ENCODE assay signal across 9 mouse cellular contexts in genomic region chr6:94668204-94668863, GRCm38 (mm10). TPM values are rescaled to one million over a fixed set of nuclear protein-coding genes. Genes with fewer than 3 reads are reported as not detected.
DNase-seq lines count a peak whose midpoint lies in the region; ATAC-seq and TF ChIP-seq lines count a peak whose summit lies in the region.
"Had no signal": no experiment of that assay in that cellular context is flagged by ENCODE, and none has a peak within 500 bp of the region (broad histone marks: within the 10 kb centered on the region; RNA-seq: fewer than 3 reads in every experiment).

No protein-coding gene starts in this region.

- no peak for TF ChIP-seq POLR2A in lung, adult 2 months (IDR thresholded peaks at IDR 0.05; ENCODE audit: borderline replicate concordance, extremely low read depth, low read depth, low read length)

- H3K36me3 ChIP-seq in heart, embryonic 13.5 days = no peaks in the 10 kb centered on the region
- no peaks in the 10 kb centered on the region for H3K36me3 ChIP-seq in lung, postnatal 0 days (ENCODE audit: insufficient read depth, low read length)
- H3K36me3 ChIP-seq in hindbrain, embryonic 14.5 days (replicated peaks; ENCODE audit: control insufficient read depth, insufficient read depth) = no peaks in the 10 kb centered on the region
- H3K36me3 ChIP-seq in stomach, embryonic 16.5 days (ENCODE audit: control insufficient read depth, insufficient read depth, low read length) = 0 out of 2 replicates have a peak, but pooled peaks cover under 1% of the 10 kb centered on the region

- no peaks in the 10 kb centered on the region for H3K9me3 ChIP-seq in heart, embryonic 13.5 days
- H3K9me3 ChIP-seq in lung, postnatal 0 days (ENCODE audit: low read length) = no peaks in the 10 kb centered on the region
- H3K9me3 ChIP-seq in hindbrain, embryonic 14.5 days (ENCODE audit: control insufficient read depth, low read length) = no peaks in the 10 kb centered on the region
- H3K9me3 ChIP-seq in stomach, embryonic 16.5 days (replicated peaks; ENCODE audit: control insufficient read depth, low read length) = no peaks in the 10 kb centered on the region
- H3K9me3 ChIP-seq: megakaryocyte, embryonic 14.5 days had no signal

- peak overlapping the region; percentile 32; the same call in 1 of the 2 replicates for H3K27ac ChIP-seq in heart, embryonic 13.5 days (replicated peaks)
- no peak overlapping the region for H3K27ac ChIP-seq in lung, postnatal 0 days (ENCODE audit: low read length)
- H3K27ac ChIP-seq in hindbrain, embryonic 14.5 days = no peak overlapping the region; the same call in 1 of the 2 replicates
- peak overlapping the region; percentile 21; the same call in 1 of the 2 replicates for H3K27ac ChIP-seq in stomach, embryonic 16.5 days (ENCODE audit: low read length)

- ATAC-seq in heart, embryonic 13.5 days (ENCODE audit: extremely low read depth, insufficient number of reproducible peaks, low FRiP score, low TSS enrichment) = no peak
- ATAC-seq in lung, postnatal 0 days = no peak
- ATAC-seq in hindbrain, embryonic 14.5 days (ENCODE audit: low FRiP score) = no peak
- no peak for ATAC-seq in stomach, embryonic 16.5 days (ENCODE audit: insufficient read depth, low FRiP score)

- peak overlapping the region; percentile 54; the same call in 1 of the 2 replicates for H3K9ac ChIP-seq in heart, embryonic 13.5 days
- H3K9ac ChIP-seq in lung, postnatal 0 days (replicated peaks; ENCODE audit: low read depth) = no peak overlapping the region
- no peak overlapping the region for H3K9ac ChIP-seq in hindbrain, embryonic 14.5 days
- H3K9ac ChIP-seq in stomach, embryonic 16.5 days (ENCODE audit: low read length) = peak overlapping the region; percentile 33; the same call in 1 of the 2 replicates

- no peak for TF ChIP-seq CTCF in lung, postnatal 0 days (IDR thresholded peaks at IDR 0.05)
- no peak for TF ChIP-seq CTCF in lung, adult 2 months (IDR thresholded peaks at IDR 0.05; ENCODE audit: insufficient read depth, low read length)

- no peaks in the 10 kb centered on the region for H3K27me3 ChIP-seq in heart, embryonic 13.5 days (replicated peaks)
- no peaks in the 10 kb centered on the region for H3K27me3 ChIP-seq in lung, postnatal 0 days (replicated peaks; ENCODE audit: insufficient read depth, low read length)
- H3K27me3 ChIP-seq in hindbrain, embryonic 14.5 days (ENCODE audit: control insufficient read depth, insufficient read depth, low read length) = no peaks in the 10 kb centered on the region
- no peaks in the 10 kb centered on the region for H3K27me3 ChIP-seq in stomach, embryonic 16.5 days (ENCODE audit: control insufficient read depth, insufficient read depth, low read length)

- intact Hi-C loops in heart, postnatal 10 days (cut with DNase I) = no loop called here

- DNase-seq in heart, postnatal 10 days = no peak
- no peak for DNase-seq in lung, postnatal 0 days (ENCODE audit: low spot score)
- DNase-seq in lung, adult 2 months = no peak
- DNase-seq in hindbrain, embryonic 14.5 days (ENCODE audit: low spot score) = no peak
- no peak for DNase-seq in adipocyte (ENCODE audit: low spot score)
- no peak for DNase-seq in gastrocnemius, adult 18-20 months (ENCODE audit: low spot score)

- H3K4me3 ChIP-seq in heart, embryonic 13.5 days = peak overlapping the region; percentile 29
- no peak overlapping the region for H3K4me3 ChIP-seq in lung, postnatal 0 days (ENCODE audit: low read depth, low read length)
- no peak overlapping the region for H3K4me3 ChIP-seq in lung, adult 2 months (replicated peaks; ENCODE audit: extremely low read depth, low read depth, low read length)
- no peak overlapping the region for H3K4me3 ChIP-seq in hindbrain, embryonic 14.5 days (replicated peaks; ENCODE audit: low read length)
- H3K4me3 ChIP-seq in stomach, embryonic 16.5 days (replicated peaks; ENCODE audit: low read length) = no peak overlapping the region
- H3K4me3 ChIP-seq: megakaryocyte, embryonic 14.5 days had no signal

- 28% methylated on average over 13 of the region's 13 CpGs for WGBS in heart, embryonic 13.5 days
- 25% methylated on average over 13 of the region's 13 CpGs for WGBS in lung, postnatal 0 days
- 44% methylated on average over 13 of the region's 13 CpGs for WGBS in lung, adult 2 months
- 29% methylated on average over 13 of the region's 13 CpGs for WGBS in hindbrain, embryonic 14.5 days
- 24% methylated on average over 13 of the region's 13 CpGs for WGBS in stomach, embryonic 16.5 days

- H3K4me1 ChIP-seq in heart, embryonic 13.5 days = peaks cover 61% of the 10 kb centered on the region
- H3K4me1 ChIP-seq in lung, postnatal 0 days (ENCODE audit: insufficient read depth, low read depth, low read length) = peaks cover 5% of the 10 kb centered on the region; the same call in 1 of the 2 replicates
- no peaks in the 10 kb centered on the region for H3K4me1 ChIP-seq in lung, adult 2 months (ENCODE audit: control insufficient read depth, insufficient read depth, low read length)
- H3K4me1 ChIP-seq in hindbrain, embryonic 14.5 days (replicated peaks; ENCODE audit: control insufficient read depth, insufficient read depth, low read length) = peaks cover 9% of the 10 kb centered on the region
- H3K4me1 ChIP-seq in stomach, embryonic 16.5 days (ENCODE audit: control insufficient read depth, insufficient read depth, low read length) = peaks cover 62% of the 10 kb centered on the region
- H3K4me1 ChIP-seq: megakaryocyte, embryonic 14.5 days had no signal

- TF ChIP-seq EP300 in lung, postnatal 0 days (IDR thresholded peaks at IDR 0.05) = no peak

- H3K4me2 ChIP-seq in heart, embryonic 13.5 days = peak overlapping the region; percentile 61
- peak overlapping the region; percentile 20; the same call in 1 of the 2 replicates for H3K4me2 ChIP-seq in lung, postnatal 0 days (replicated peaks; ENCODE audit: low read depth, low read length)
- peak overlapping the region; percentile 10; the same call in 1 of the 2 replicates for H3K4me2 ChIP-seq in hindbrain, embryonic 14.5 days (replicated peaks)
- H3K4me2 ChIP-seq in stomach, embryonic 16.5 days (ENCODE audit: low read depth, low read length) = peak overlapping the region; percentile 16; the same call in 1 of the 2 replicates

RNA-seq across cellular contexts. Expression of gene Lrig1, which starts 31.6 kb away (rescaled TPM):
- 8.1 and 8.3 TPM in 2 replicates for polyA plus RNA-seq in heart, embryonic 13.5 days (2015; fragmentation: Nextera tagmentation; extraction: Ambion mirVana)
- total RNA-seq in heart, postnatal 10 days (2021) = 10 to 100 TPM; 27.3 to 27.7 TPM
- 8.1 and 9.2 TPM in 2 replicates for polyA plus RNA-seq in lung, postnatal 0 days (2015; fragmentation: Nextera tagmentation; extraction: Ambion mirVana)
- polyA plus RNA-seq in lung, adult 2 months (2012; rRNA removed) = 18.7 and 22.9 TPM in 2 replicates
- 22.3 and 30.2 TPM in 2 replicates for polyA plus RNA-seq in hindbrain, embryonic 14.5 days (2014; fragmentation: Nextera tagmentation; extraction: Ambion mirVana)
- polyA plus RNA-seq in stomach, embryonic 16.5 days (2015; fragmentation: Nextera tagmentation; extraction: Ambion mirVana) = 18.3 and 24.0 TPM in 2 replicates
- 10 to 100 TPM; 36.4 to 42.2 TPM for total RNA-seq in gastrocnemius, adult 18-20 months (2021)

Comparison
In these comparisons a context has a peak if more than half of its experiments do, and no peak if none do; other contexts are left out.
1. H3K27ac ChIP-seq: peak in heart, embryonic 13.5 days (single experiment) and stomach, embryonic 16.5 days (single experiment); none in lung, postnatal 0 days (single experiment) and hindbrain, embryonic 14.5 days (single experiment).
2. H3K4me2 ChIP-seq: peak in every context shown above with its lines; median percentile 61 in heart, embryonic 13.5 days; 20 in lung, postnatal 0 days; 16 in stomach, embryonic 16.5 days; 10 in hindbrain, embryonic 14.5 days.
3. H3K9ac ChIP-seq: peak in heart, embryonic 13.5 days (single experiment) and stomach, embryonic 16.5 days (single experiment); none in lung, postnatal 0 days (single experiment) and hindbrain, embryonic 14.5 days (single experiment).